Mouse (Mus musculus) liver, embryonic 13.5 days (tissue): ENCODE data around the gene Mroh8. TPM values are rescaled to one million over a fixed set of nuclear protein-coding genes. Genes with fewer than 3 reads are reported as not detected.

Experiments
- ATAC-seq: fragments of 200-750 bp; cut with Nextera tagmentation; 2 replicates; pipeline ENCODE4 v1.8.0; 2017; ENCODE audit warnings: low read depth, mild to moderate bottlenecking, moderate number of reproducible peaks, moderate library complexity
- DNase-seq: peaks from one replicate; pipeline ENCODE4 v3.0.0; 2022
- H3K27ac ChIP-seq: fragments of 300-500 bp; sonication (generic); 2 replicates; pipeline ENCODE4 v1.5.1; 2015; ENCODE audit warnings: moderate library complexity, mild to moderate bottlenecking, inconsistent platforms
- H3K27me3 ChIP-seq: fragments of 300-500 bp; sonication (generic); 2 replicates; pipeline ENCODE4 v1.6.1; 2015; ENCODE audit warnings: mild to moderate bottlenecking, inconsistent platforms
- H3K36me3 ChIP-seq: fragments of 300-500 bp; sonication (generic); 2 replicates; pipeline ENCODE4 v1.6.1; 2015; ENCODE audit warnings: mild to moderate bottlenecking, inconsistent platforms
- H3K4me1 ChIP-seq: fragments of 300-500 bp; sonication (generic); replicated peaks from 2 replicates; pipeline ENCODE4 v1.6.1; 2015; ENCODE audit warnings: inconsistent platforms
- H3K4me2 ChIP-seq: fragments of 300-500 bp; sonication (generic); 2 replicates; pipeline ENCODE4 v1.6.1; 2015; ENCODE audit warnings: inconsistent platforms, mild to moderate bottlenecking, moderate library complexity
- H3K4me3 ChIP-seq: fragments of 300-500 bp; sonication (generic); replicated peaks from 2 replicates; pipeline ENCODE4 v1.5.1; 2015; ENCODE audit warnings: mild to moderate bottlenecking, inconsistent platforms
- H3K9ac ChIP-seq: fragments of 300-500 bp; sonication (generic); 2 replicates; pipeline ENCODE4 v1.6.1; 2015; ENCODE audit warnings: mild to moderate bottlenecking, inconsistent platforms
- H3K9me3 ChIP-seq: fragments of 300-500 bp; sonication (generic); replicated peaks from 2 replicates; pipeline ENCODE4 v1.6.1; 2016; ENCODE audit warnings: inconsistent platforms
- WGBS: fragments of 180-500 bp; shearing (Covaris S2); methylation state at CpG from one replicate; pipeline ENCODE4 v1.1.7; 2015; ENCODE audit not compliant: insufficient replicate concordance; 5-methylcytosine and 5-hydroxymethylcytosine counted together
- polyA plus RNA-seq: library from polyadenylated mRNA; unstranded; fragments of >200 nt; fragmentation: Nextera tagmentation; extraction: Ambion mirVana; gene quantifications from 2 replicates; pipeline ENCODE4 v1.2.1, GENCODE M21; 2015

Mroh8 gene
- polyA plus RNA-seq: 0.10 and 0.23 TPM in 2 replicates

- Histone ChIP-seq H3K4me1 (peaks cover 25% of the 10 kb centered on the region), H3K9me3 (no peaks in the 10 kb centered on the region), H3K4me2 (peak within 1 kb of the TSS; percentile 82), H3K36me3 (peaks cover 28% of the 10 kb centered on the region), H3K4me3 (peak within 1 kb of the TSS; percentile 98), H3K27ac (peak within 1 kb of the TSS; percentile 89), H3K9ac (peak within 1 kb of the TSS; percentile 97), H3K27me3 (no peaks in the 10 kb centered on the region)
- no peak for DNase-seq
- no peak for ATAC-seq
- under 1% methylated on average over 32 of the region's 32 CpGs for WGBS
Measured at GRCm38 (mm10) chr2:157279416-157279800, at the start of gene Mroh8. Gene Mroh8 (minus strand): TSS chr2:157279549.

DNA sequence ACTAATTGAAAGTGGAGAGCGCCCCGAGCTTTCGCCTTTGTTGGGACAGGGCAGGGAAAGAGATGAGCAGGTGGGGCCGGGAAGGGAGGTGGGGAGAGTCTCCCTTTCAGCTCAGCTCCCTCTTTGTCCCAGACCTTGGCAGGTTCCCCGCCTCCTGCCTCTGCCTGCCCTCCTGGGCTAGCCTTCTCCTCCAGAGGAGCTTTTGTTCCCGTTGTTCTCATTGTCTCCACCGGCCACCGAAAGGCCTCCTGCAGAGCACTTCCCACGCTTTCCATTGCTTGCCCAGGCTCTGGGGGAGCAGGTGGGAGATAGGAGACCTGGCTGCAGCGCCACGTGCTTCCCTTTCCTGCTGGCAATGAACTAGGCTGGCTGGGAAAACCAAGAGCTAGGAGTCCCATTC, 49.2 kb upstream of the Mroh8 start:
- Histone ChIP-seq H3K4me1 (no peaks in the 10 kb centered on the region), H3K27ac (no peak overlapping the region), H3K4me2 (no peak overlapping the region), H3K9me3 (no peaks in the 10 kb centered on the region), H3K4me3 (no peak overlapping the region), H3K9ac (no peak overlapping the region), H3K27me3 (no peaks in the 10 kb centered on the region), H3K36me3 (peaks cover 57% of the 10 kb centered on the region)
- no peak for ATAC-seq
- WGBS: 70% methylated on average over 11 of the region's 11 CpGs
- DNase-seq: no peak

GRCm38 (mm10) chr2:157328106-157328505, 48.8 kb upstream of the Mroh8 start:
- H3K9me3 ChIP-seq: no peaks in the 10 kb centered on the region
- H3K9ac ChIP-seq: no peak overlapping the region
- 51% methylated on average over 5 of the region's 5 CpGs for WGBS
- DNase-seq (no peak), ATAC-seq (no peak)
- no peaks in the 10 kb centered on the region for H3K4me1 ChIP-seq
- no peak overlapping the region for H3K4me2 ChIP-seq
- H3K27ac ChIP-seq: no peak overlapping the region
- no peak overlapping the region for H3K4me3 ChIP-seq
- peaks cover 62% of the 10 kb centered on the region for H3K36me3 ChIP-seq
- H3K27me3 ChIP-seq: no peaks in the 10 kb centered on the region

GRCm38 (mm10) chr2:157325238-157325637, 45.9 kb upstream of the Mroh8 start:
- H3K4me2 ChIP-seq: no peak overlapping the region
- H3K9me3 ChIP-seq: no peaks in the 10 kb centered on the region
- H3K27ac ChIP-seq: no peak overlapping the region
- 44% methylated on average over 2 of the region's 2 CpGs for WGBS
- no peak overlapping the region for H3K9ac ChIP-seq
- DNase-seq: no peak
- H3K4me1 ChIP-seq: no peaks in the 10 kb centered on the region
- no peak overlapping the region for H3K4me3 ChIP-seq
- ATAC-seq: no peak
- no peaks in the 10 kb centered on the region for H3K27me3 ChIP-seq
- H3K36me3 ChIP-seq: peaks cover 91% of the 10 kb centered on the region

GRCm38 (mm10) chr2:157322029-157322766, 42.8 kb upstream of the Mroh8 start:
- Histone ChIP-seq H3K4me1 (no peaks in the 10 kb centered on the region), H3K9me3 (no peaks in the 10 kb centered on the region), H3K4me3 (no peak overlapping the region), H3K36me3 (peaks cover 94% of the 10 kb centered on the region), H3K4me2 (no peak overlapping the region), H3K27me3 (no peaks in the 10 kb centered on the region), H3K27ac (no peak overlapping the region), H3K9ac (no peak overlapping the region)
- WGBS: 88% methylated on average over 5 of the region's 5 CpGs
- ATAC-seq: no peak
- DNase-seq: no peak

DNA sequence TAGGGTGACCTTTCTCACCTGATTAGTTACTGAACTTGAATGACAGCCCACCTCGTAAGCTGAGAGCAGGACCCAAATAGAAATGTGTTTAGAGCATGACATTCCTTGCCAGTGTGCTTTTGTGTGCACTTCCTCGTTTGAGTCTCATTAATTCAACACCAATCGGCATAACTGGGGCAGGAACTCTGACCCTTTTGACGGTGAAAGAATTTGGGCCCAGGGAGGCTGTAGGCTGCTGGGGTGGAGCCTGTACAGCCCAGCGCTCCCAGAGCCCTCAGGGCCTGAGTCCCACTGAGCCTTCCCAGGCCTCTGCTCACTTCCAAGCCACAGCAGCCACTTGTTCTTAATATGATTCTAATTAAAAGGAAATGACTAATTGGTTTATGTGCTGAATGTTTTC, 41.5 kb upstream of the Mroh8 start:
- ATAC-seq (no peak), DNase-seq (no peak)
- Histone ChIP-seq H3K27me3 (no peaks in the 10 kb centered on the region), H3K9ac (no peak overlapping the region), H3K27ac (no peak overlapping the region), H3K36me3 (peaks cover 92% of the 10 kb centered on the region), H3K4me1 (no peaks in the 10 kb centered on the region), H3K4me3 (no peak overlapping the region), H3K4me2 (no peak overlapping the region), H3K9me3 (no peaks in the 10 kb centered on the region)
- WGBS: 79% methylated on average over 5 of the region's 5 CpGs

- Histone ChIP-seq H3K9me3 (no peaks in the 10 kb centered on the region), H3K27me3 (no peaks in the 10 kb centered on the region), H3K4me1 (no peaks in the 10 kb centered on the region), H3K4me3 (no peak overlapping the region), H3K9ac (no peak overlapping the region), H3K4me2 (no peak overlapping the region), H3K27ac (no peak overlapping the region), H3K36me3 (peaks cover 92% of the 10 kb centered on the region)
- WGBS: 88% methylated on average over 8 of the region's 8 CpGs
- no peak for ATAC-seq
- DNase-seq: no peak
Measured at GRCm38 (mm10) chr2:157320135-157320534, 40.8 kb upstream of the Mroh8 start.

- H3K9ac ChIP-seq: no peak overlapping the region
- DNase-seq: no peak
- 88% methylated on average over 6 of the region's 6 CpGs for WGBS
- no peak overlapping the region for H3K4me3 ChIP-seq
- H3K4me2 ChIP-seq: no peak overlapping the region
- H3K27me3 ChIP-seq: no peaks in the 10 kb centered on the region
- no peak overlapping the region for H3K27ac ChIP-seq
- no peak for ATAC-seq
- H3K4me1 ChIP-seq: no peaks in the 10 kb centered on the region
- H3K36me3 ChIP-seq: peaks cover 92% of the 10 kb centered on the region
- H3K9me3 ChIP-seq: no peaks in the 10 kb centered on the region
Measured at GRCm38 (mm10) chr2:157317220-157317619, 37.9 kb upstream of the Mroh8 start.

GRCm38 (mm10) chr2:157316358-157316933, 37.1 kb upstream of the Mroh8 start:
- ATAC-seq: no peak
- H3K27ac ChIP-seq: no peak overlapping the region
- no peaks in the 10 kb centered on the region for H3K4me1 ChIP-seq
- H3K4me3 ChIP-seq: no peak overlapping the region
- no peak overlapping the region for H3K4me2 ChIP-seq
- no peak for DNase-seq
- no peaks in the 10 kb centered on the region for H3K27me3 ChIP-seq
- WGBS: 87% methylated on average over 14 of the region's 14 CpGs
- no peak overlapping the region for H3K9ac ChIP-seq
- H3K9me3 ChIP-seq: no peaks in the 10 kb centered on the region
- H3K36me3 ChIP-seq: peaks cover 92% of the 10 kb centered on the region

GRCm38 (mm10) chr2:157315486-157315885, 36.1 kb upstream of the Mroh8 start:
- Histone ChIP-seq H3K4me2 (no peak overlapping the region), H3K9me3 (no peaks in the 10 kb centered on the region), H3K36me3 (peaks cover 92% of the 10 kb centered on the region), H3K27me3 (no peaks in the 10 kb centered on the region), H3K9ac (no peak overlapping the region), H3K4me1 (no peaks in the 10 kb centered on the region), H3K4me3 (no peak overlapping the region), H3K27ac (no peak overlapping the region)
- DNase-seq (no peak), ATAC-seq (no peak)
- WGBS: 89% methylated on average over 6 of the region's 6 CpGs

DNA sequence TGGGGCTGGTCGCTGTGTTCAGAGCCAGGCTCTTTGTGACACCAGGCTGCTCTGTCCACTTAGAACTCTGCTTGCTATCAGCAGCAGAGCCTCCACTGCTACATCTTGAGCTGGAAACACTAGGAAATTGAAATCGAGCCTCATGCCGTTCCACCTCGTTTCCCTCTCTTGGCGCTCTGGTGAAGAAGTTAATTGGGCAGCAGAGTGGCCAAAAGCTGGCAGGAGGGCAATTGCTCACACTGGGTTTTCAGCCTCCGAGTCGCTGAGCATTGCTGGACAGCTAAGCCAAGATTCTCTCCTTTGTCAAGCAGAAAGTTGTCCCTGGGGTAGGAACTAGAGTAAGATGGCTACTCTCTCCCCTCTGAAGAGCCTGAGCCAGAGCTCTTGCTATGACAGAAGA, 35.0 kb upstream of the Mroh8 start:
- Histone ChIP-seq H3K4me1 (no peaks in the 10 kb centered on the region), H3K27ac (no peak overlapping the region), H3K9ac (no peak overlapping the region), H3K27me3 (no peaks in the 10 kb centered on the region), H3K4me3 (no peak overlapping the region), H3K9me3 (no peaks in the 10 kb centered on the region), H3K36me3 (peaks cover 95% of the 10 kb centered on the region), H3K4me2 (no peak overlapping the region)
- ATAC-seq: no peak
- DNase-seq: no peak
- 86% methylated on average over 7 of the region's 7 CpGs for WGBS

DNA sequence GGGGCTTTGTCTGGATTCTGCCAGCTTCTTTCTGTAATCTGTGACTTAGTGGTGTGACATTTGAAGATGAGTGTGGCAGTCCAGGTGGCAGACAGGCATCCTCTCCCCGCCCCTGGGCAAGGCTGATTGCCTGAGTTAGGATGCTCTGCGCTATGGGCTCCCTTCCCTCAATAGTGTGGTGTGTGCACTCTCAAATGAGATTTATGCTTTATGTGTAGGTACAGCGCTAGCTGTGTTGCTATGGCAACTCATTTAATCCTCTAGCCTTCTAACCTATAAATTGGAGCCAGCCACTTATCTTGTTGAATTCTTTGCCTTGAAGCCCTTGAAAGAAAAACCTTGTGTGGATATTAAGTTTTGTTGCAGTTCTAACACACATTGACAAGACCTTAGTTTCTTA, 34.4 kb upstream of the Mroh8 start:
- no peak overlapping the region for H3K27ac ChIP-seq
- DNase-seq (no peak), ATAC-seq (no peak)
- H3K4me1 ChIP-seq: no peaks in the 10 kb centered on the region
- no peak overlapping the region for H3K4me2 ChIP-seq
- no peaks in the 10 kb centered on the region for H3K9me3 ChIP-seq
- no peaks in the 10 kb centered on the region for H3K27me3 ChIP-seq
- H3K4me3 ChIP-seq: no peak overlapping the region
- H3K9ac ChIP-seq: no peak overlapping the region
- peaks cover 99% of the 10 kb centered on the region for H3K36me3 ChIP-seq
- WGBS: 85% methylated on average over 3 of the region's 3 CpGs
